Mouse (Mus musculus): ENCODE measurements around the gene Plekhg6.

The Plekhg6 gene

GRCm38 (mm10) chr6:125321114-125321855, 59.3 kb downstream of the Plekhg6 start:
- no peak for DNase-seq

- DNase-seq: no peak
These were observed 60.3 kb downstream of the Plekhg6 start, which contains the start of gene Scnn1a for GRCm38 (mm10) chr6:125320323-125320722. Gene Scnn1a, plus strand, starts transcription at chr6:125320659.

GRCm38 (mm10) chr6:125319919-125320296, 60.7 kb downstream of the Plekhg6 start:
- DNase-seq: no peak

- no peak for DNase-seq
These were observed 61.3 kb downstream of the Plekhg6 start for GRCm38 (mm10) chr6:125318981-125319918.

GRCm38 (mm10) chr6:125317077-125317476, 63.5 kb downstream of the Plekhg6 start:
- no peak for DNase-seq

- DNase-seq: no peak
These were observed 65.8 kb downstream of the Plekhg6 start for GRCm38 (mm10) chr6:125314746-125315145.

GRCm38 (mm10) chr6:125314231-125314563, 66.4 kb downstream of the Plekhg6 start:
- peak in 1 of 2 experiments; percentile 8 for DNase-seq

- peak; percentile 35 to 48 for DNase-seq
These were observed 66.9 kb downstream of the Plekhg6 start, which contains the start of gene Ltbr for GRCm38 (mm10) chr6:125313546-125314230. Gene Ltbr, minus strand, starts transcription at chr6:125313885.
